Mouse (Mus musculus): ENCODE results near the gene Gfm1.

- no peak for TF ChIP-seq EP300 (IDR thresholded peaks at IDR 0.05; ENCODE audit: low read depth)
- peak; percentile 95 for TF ChIP-seq CTCF (IDR thresholded peaks at IDR 0.05; ENCODE audit: low read depth)
These were observed at the start of gene Gfm1 for GRCm38 (mm10) chr3:67429999-67430380.

All from liver, postnatal 0 days (tissue).